Mouse (Mus musculus): Measurements from ENCODE around the gene Cd3eap. TPM values are rescaled to one million over a fixed set of nuclear protein-coding genes. Genes with fewer than 3 reads are reported as not detected.

Gene Cd3eap
- polyA plus RNA-seq, 1 experiment from 2014 or later: 16.7 TPM

DNA sequence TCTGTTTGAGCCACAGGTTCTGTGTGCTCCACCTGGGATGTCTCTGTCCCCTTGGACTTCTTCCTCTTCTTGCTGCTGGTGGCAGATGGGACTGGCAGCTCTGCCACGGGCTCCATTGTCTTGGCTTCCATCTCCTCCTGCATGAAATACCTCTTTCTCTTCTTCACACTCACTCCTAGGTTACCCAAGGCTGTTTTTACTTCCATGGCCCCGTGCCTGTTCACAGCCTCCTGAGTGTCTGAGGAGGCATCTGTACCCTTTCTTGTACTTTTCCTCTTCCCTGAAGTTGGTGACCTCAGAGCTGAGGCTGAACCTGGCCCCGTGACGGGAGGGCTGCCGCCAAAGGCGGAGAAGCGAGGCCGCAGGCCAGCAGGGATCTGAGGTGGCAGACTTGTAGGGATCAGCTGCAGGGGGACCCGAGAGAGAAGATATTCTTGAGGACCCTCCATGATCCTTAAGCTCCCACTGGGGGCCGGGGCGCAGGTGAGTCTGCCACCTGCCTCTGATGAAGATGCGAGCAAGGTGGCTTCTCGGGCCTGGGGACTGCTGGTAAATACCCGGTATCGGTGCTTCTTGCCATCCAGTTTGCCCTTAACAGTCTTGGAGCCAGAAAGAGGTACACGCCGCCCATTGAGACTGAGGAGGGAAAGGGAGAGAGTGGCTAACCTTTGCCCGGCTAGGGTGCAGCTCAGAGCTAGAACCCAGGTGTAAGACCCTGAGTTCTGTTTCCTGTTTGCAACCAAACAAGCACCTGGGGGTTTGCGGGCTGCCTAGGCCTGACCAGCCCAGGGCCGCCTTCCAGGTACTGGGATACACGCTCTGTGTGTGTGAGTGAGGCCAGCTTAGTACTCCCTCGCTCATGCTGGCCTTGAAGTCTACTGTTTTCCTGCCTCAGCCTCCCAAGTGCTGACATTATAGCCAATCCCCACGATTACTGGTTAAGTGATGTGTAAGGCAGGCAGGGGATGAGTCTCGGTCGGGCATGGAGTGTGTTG lies 1.6 kb downstream of the Cd3eap start:
- Histone ChIP-seq H3K4me1 (replicated peaks; ENCODE audit: insufficient read depth, low read length) (0 out of 2 replicates have a peak, but pooled peaks cover 17% of the 10 kb centered on the region), H3K27ac (no peak overlapping the region), H3K4me2 (ENCODE audit: low read length) (peak overlapping the region; percentile 99; the same call in 1 of the 2 replicates), H3K36me3 (ENCODE audit: insufficient read depth, low read length) (peaks cover 10% of the 10 kb centered on the region; the same call in 1 of the 2 replicates), H3K9me3 (replicated peaks; ENCODE audit: low read length) (no peaks in the 10 kb centered on the region), H3K4me3 (replicated peaks; ENCODE audit: low read depth, low read length) (no peak overlapping the region; the same call in 1 of the 2 replicates), H3K9ac (ENCODE audit: low read depth, low read length) (no peak overlapping the region), H3K27me3 (ENCODE audit: insufficient read depth, low read length) (no peaks in the 10 kb centered on the region)
- ATAC-seq (replicated peaks; ENCODE audit: low FRiP score, low read depth): no peak
- DNase-seq (ENCODE audit: low spot score): no peak
- TF ChIP-seq CTCF (IDR thresholded peaks at IDR 0.05; ENCODE audit: low read depth): no peak
- 88% methylated on average over 25 of the region's 25 CpGs for WGBS

DNA sequence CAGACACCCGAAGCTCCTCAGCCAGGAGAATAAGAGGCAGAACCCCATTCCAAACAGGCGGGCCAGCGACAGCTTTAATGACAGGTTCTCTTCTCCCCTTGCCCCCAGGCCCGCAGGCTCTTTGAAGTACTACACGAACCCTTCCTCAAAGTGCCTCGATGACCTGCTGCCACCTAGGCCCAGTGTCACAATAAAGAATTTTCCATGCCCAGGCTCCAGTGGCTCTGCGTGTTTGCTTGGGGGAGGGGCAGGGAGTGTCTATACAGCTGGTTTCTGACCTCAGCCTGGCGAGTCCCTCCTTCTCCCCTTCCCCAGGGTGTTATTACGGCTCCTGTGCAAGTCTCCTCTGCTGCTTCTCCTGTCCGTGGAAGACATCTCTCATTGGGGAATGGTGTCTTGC lies 3.0 kb downstream of the Cd3eap start:
- Histone ChIP-seq H3K9me3 (replicated peaks; ENCODE audit: low read length) (no peaks in the 10 kb centered on the region), H3K27me3 (ENCODE audit: insufficient read depth, low read length) (no peaks in the 10 kb centered on the region), H3K36me3 (ENCODE audit: insufficient read depth, low read length) (peaks cover 12% of the 10 kb centered on the region), H3K27ac (no peak overlapping the region), H3K4me3 (replicated peaks; ENCODE audit: low read depth, low read length) (no peak overlapping the region), H3K4me1 (replicated peaks; ENCODE audit: insufficient read depth, low read length) (0 out of 2 replicates have a peak, but pooled peaks cover 10% of the 10 kb centered on the region), H3K9ac (ENCODE audit: low read depth, low read length) (no peak overlapping the region), H3K4me2 (ENCODE audit: low read length) (no peak overlapping the region)
- WGBS: 51% methylated on average over 10 of the region's 10 CpGs
- TF ChIP-seq CTCF (IDR thresholded peaks at IDR 0.05; ENCODE audit: low read depth): no peak
- no peak for DNase-seq (ENCODE audit: low spot score)
- no peak for ATAC-seq (replicated peaks; ENCODE audit: low FRiP score, low read depth)

- ATAC-seq (replicated peaks; ENCODE audit: low FRiP score, low read depth): no peak
- 91% methylated on average over 5 of the region's 5 CpGs for WGBS
Observed at GRCm38 (mm10) chr7:19354991-19355390, 4.3 kb downstream of the Cd3eap start.

DNA sequence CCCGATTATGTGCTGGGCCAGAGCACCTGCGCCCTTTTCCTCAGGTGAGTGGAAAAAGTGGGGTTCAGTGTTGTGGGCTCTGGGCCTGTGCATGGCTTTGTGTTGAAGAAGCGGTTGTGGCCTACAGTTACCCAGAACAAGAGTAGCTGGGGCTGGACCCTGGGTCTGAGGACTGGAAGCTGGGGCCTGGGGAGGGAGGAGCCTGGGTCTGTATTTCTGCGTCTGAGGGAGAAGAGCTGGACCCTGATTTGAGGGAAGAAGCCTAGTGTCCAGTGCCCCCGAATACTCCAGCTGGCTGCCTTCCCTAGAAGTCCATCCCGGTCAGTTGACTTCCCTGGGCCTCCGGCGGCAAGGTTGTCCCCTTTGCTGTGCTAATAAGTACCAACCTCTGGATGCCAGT lies 9.1 kb downstream of the Cd3eap start:
- Histone ChIP-seq H3K4me3 (replicated peaks; ENCODE audit: low read depth, low read length) (no peak overlapping the region), H3K9me3 (replicated peaks; ENCODE audit: low read length) (no peaks in the 10 kb centered on the region), H3K27ac (no peak overlapping the region), H3K27me3 (ENCODE audit: insufficient read depth, low read length) (no peaks in the 10 kb centered on the region), H3K9ac (ENCODE audit: low read depth, low read length) (no peak overlapping the region), H3K36me3 (ENCODE audit: insufficient read depth, low read length) (peaks cover 37% of the 10 kb centered on the region), H3K4me1 (replicated peaks; ENCODE audit: insufficient read depth, low read length) (peaks cover 6% of the 10 kb centered on the region), H3K4me2 (ENCODE audit: low read length) (no peak overlapping the region)
- DNase-seq (ENCODE audit: low spot score) (no peak), ATAC-seq (replicated peaks; ENCODE audit: low FRiP score, low read depth) (no peak)
- WGBS: 90% methylated on average over 8 of the region's 8 CpGs
- no peak for TF ChIP-seq CTCF (IDR thresholded peaks at IDR 0.05; ENCODE audit: low read depth)

More at GRCm38 (mm10) chr7:19354991-19355390, 4.3 kb downstream of the Cd3eap start:
- Histone ChIP-seq H3K4me1 (replicated peaks; ENCODE audit: insufficient read depth, low read length) (0 out of 2 replicates have a peak, but pooled peaks cover 6% of the 10 kb centered on the region), H3K4me2 (ENCODE audit: low read length) (no peak overlapping the region), H3K27ac (no peak overlapping the region), H3K27me3 (ENCODE audit: insufficient read depth, low read length) (no peaks in the 10 kb centered on the region), H3K4me3 (replicated peaks; ENCODE audit: low read depth, low read length) (no peak overlapping the region), H3K9me3 (replicated peaks; ENCODE audit: low read length) (no peaks in the 10 kb centered on the region), H3K36me3 (ENCODE audit: insufficient read depth, low read length) (peaks cover 19% of the 10 kb centered on the region), H3K9ac (ENCODE audit: low read depth, low read length) (no peak overlapping the region)
- TF ChIP-seq CTCF (IDR thresholded peaks at IDR 0.05; ENCODE audit: low read depth): no peak
- no peak for DNase-seq (ENCODE audit: low spot score)

- WGBS: 67% methylated on average over 13 of the region's 13 CpGs
- H3K36me3 ChIP-seq (ENCODE audit: insufficient read depth, low read length): peaks cover 32% of the 10 kb centered on the region
- no peaks in the 10 kb centered on the region for H3K9me3 ChIP-seq (replicated peaks; ENCODE audit: low read length)
- DNase-seq (ENCODE audit: low spot score) (no peak), ATAC-seq (replicated peaks; ENCODE audit: low FRiP score, low read depth) (peak; percentile 12)
- 0 out of 2 replicates have a peak overlapping the region, but pooled peaks have one; percentile 13 for H3K9ac ChIP-seq (ENCODE audit: low read depth, low read length)
- H3K27ac ChIP-seq: no peak overlapping the region
- H3K4me3 ChIP-seq (replicated peaks; ENCODE audit: low read depth, low read length): no peak overlapping the region
- no peaks in the 10 kb centered on the region for H3K27me3 ChIP-seq (ENCODE audit: insufficient read depth, low read length)
- TF ChIP-seq CTCF (IDR thresholded peaks at IDR 0.05; ENCODE audit: low read depth): no peak
- no peak overlapping the region for H3K4me2 ChIP-seq (ENCODE audit: low read length)
- H3K4me1 ChIP-seq (replicated peaks; ENCODE audit: insufficient read depth, low read length): peaks cover 9% of the 10 kb centered on the region
Observed at GRCm38 (mm10) chr7:19349188-19349915, 9.9 kb downstream of the Cd3eap start.

DNA sequence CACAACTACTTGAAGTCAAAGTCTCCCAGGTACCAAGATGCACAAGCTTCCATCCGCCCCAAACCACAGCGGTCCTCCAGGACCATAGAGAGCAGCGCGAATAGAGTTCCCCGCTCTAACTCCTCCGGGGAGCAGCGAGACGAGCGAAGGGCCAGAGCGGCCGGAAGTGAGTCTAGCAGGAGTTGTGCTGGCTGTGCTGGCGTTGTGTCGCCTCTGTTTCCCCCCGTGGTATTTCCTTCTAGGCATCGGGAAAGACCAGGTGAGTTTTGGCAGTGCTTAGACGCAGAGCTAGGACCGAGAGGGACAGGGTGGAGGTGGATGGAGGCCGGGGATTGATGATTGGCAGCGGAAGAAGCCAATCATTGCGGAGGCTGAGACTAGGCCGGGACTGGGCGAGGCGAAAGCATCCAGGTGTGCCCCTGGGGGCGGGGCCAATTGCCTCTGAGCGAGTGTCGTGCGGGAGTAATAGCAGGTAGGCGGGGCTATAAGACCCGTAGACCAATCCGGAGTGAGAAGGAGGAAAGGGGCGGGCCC lies 14.3 kb downstream of the Cd3eap start:
- ATAC-seq (replicated peaks; ENCODE audit: low FRiP score, low read depth): peak; percentile 93
- under 1% methylated on average over 31 of the region's 31 CpGs for WGBS
- peaks cover 20% of the 10 kb centered on the region for H3K4me1 ChIP-seq (replicated peaks; ENCODE audit: insufficient read depth, low read length)

More for the DNA sequence above, 14.3 kb downstream of the Cd3eap start:
- DNase-seq (ENCODE audit: low spot score): peak; percentile 98
- no peak for TF ChIP-seq CTCF (IDR thresholded peaks at IDR 0.05; ENCODE audit: low read depth)
- Histone ChIP-seq H3K27me3 (ENCODE audit: insufficient read depth, low read length) (0 out of 2 replicates have a peak, but pooled peaks cover 6% of the 10 kb centered on the region), H3K36me3 (ENCODE audit: insufficient read depth, low read length) (peaks cover 18% of the 10 kb centered on the region; the same call in 1 of the 2 replicates), H3K9me3 (replicated peaks; ENCODE audit: low read length) (no peaks in the 10 kb centered on the region), H3K27ac (peak overlapping the region; percentile 93), H3K4me2 (ENCODE audit: low read length) (peak overlapping the region; percentile 62), H3K4me3 (replicated peaks; ENCODE audit: low read depth, low read length) (peak overlapping the region; percentile 67), H3K9ac (ENCODE audit: low read depth, low read length) (peak overlapping the region; percentile 69)

Data from kidney, postnatal 0 days (tissue).